Mouse (Mus musculus) forebrain, embryonic 10.5 days (tissue): ENCODE data around the gene Gm6993. TPM values are rescaled to one million over a fixed set of nuclear protein-coding genes. Genes with fewer than 3 reads are reported as not detected.
A peak's percentile ranks its signal among the peaks of the same experiment; 100 is the strongest.

Source experiments
- DNase-seq: peaks from one replicate; pipeline ENCODE4 v3.0.0-alpha.2; 2017; ENCODE audit warnings: low spot score; ENCODE audit errors: extremely low spot score
- H3K27ac ChIP-seq: fragments of 300-500 bp; sonication (generic); 2 replicates; pipeline ENCODE4 v1.5.1; 2016; ENCODE audit warnings: mild to moderate bottlenecking
- H3K27me3 ChIP-seq: fragments of 300-500 bp; sonication (generic); 2 replicates; pipeline ENCODE4 v1.6.1; 2016; ENCODE audit warnings: mild to moderate bottlenecking; ENCODE audit not compliant: poor library complexity, severe bottlenecking
- H3K36me3 ChIP-seq: fragments of 300-500 bp; sonication (generic); replicated peaks from 2 replicates; pipeline ENCODE4 v1.6.1; 2016; ENCODE audit warnings: mild to moderate bottlenecking, moderate library complexity
- H3K4me1 ChIP-seq: fragments of 300-500 bp; sonication (generic); 2 replicates; pipeline ENCODE4 v1.6.1; 2016
- H3K4me3 ChIP-seq: fragments of 300-500 bp; sonication (generic); 2 replicates; pipeline ENCODE4 v1.5.1; 2016; ENCODE audit warnings: mild to moderate bottlenecking, moderate library complexity
- H3K9me3 ChIP-seq: fragments of 300-500 bp; sonication (generic); 2 replicates; pipeline ENCODE4 v1.6.1; 2016; ENCODE audit warnings: mild to moderate bottlenecking, moderate library complexity
- WGBS: fragments of 180-500 bp; shearing (Covaris S2); methylation state at CpG from one replicate; pipeline ENCODE4 v1.1.7; 2016; 5-methylcytosine and 5-hydroxymethylcytosine counted together
- polyA plus RNA-seq: library from polyadenylated mRNA; unstranded; fragments of >200 nt; fragmentation: Nextera tagmentation; extraction: Ambion mirVana; gene quantifications from 2 replicates; pipeline ENCODE4 v1.2.1, GENCODE M21; 2016

Gene Gm6993
- polyA plus RNA-seq, 1 experiment from 2014 or later = not detected

- H3K4me3 ChIP-seq = no peak overlapping the region
- peaks cover 8% of the 10 kb centered on the region for H3K27me3 ChIP-seq
- no peaks in the 10 kb centered on the region for H3K36me3 ChIP-seq
- H3K4me1 ChIP-seq = peaks cover 13% of the 10 kb centered on the region; the same call in 1 of the 2 replicates
- H3K9me3 ChIP-seq = no peaks in the 10 kb centered on the region
- no peak overlapping the region for H3K27ac ChIP-seq
- DNase-seq = no peak
- WGBS = 60% methylated on average over 3 of the region's 3 CpGs
Measured at GRCm38 (mm10) chr12:31246153-31246552, 5.6 kb downstream of the Gm6993 start.

- no peak overlapping the region for H3K27ac ChIP-seq
- peaks cover 13% of the 10 kb centered on the region; the same call in 1 of the 2 replicates for H3K4me1 ChIP-seq
- H3K36me3 ChIP-seq = no peaks in the 10 kb centered on the region
- 33% methylated on average over 3 of the region's 3 CpGs for WGBS
- H3K9me3 ChIP-seq = no peaks in the 10 kb centered on the region
- H3K27me3 ChIP-seq = peaks cover 8% of the 10 kb centered on the region
- H3K4me3 ChIP-seq = no peak overlapping the region
- DNase-seq = no peak
Measured at GRCm38 (mm10) chr12:31246615-31247014, 6.0 kb downstream of the Gm6993 start.

GRCm38 (mm10) chr12:31248165-31248564 is 7.6 kb downstream of the Gm6993 start:
- Histone ChIP-seq H3K27ac (no peak overlapping the region), H3K27me3 (peaks cover 8% of the 10 kb centered on the region; the same call in 1 of the 2 replicates), H3K4me1 (peaks cover 13% of the 10 kb centered on the region; the same call in 1 of the 2 replicates), H3K9me3 (no peaks in the 10 kb centered on the region), H3K36me3 (no peaks in the 10 kb centered on the region), H3K4me3 (no peak overlapping the region)
- DNase-seq = no peak
- 59% methylated on average over 3 of the region's 3 CpGs for WGBS

- H3K27me3 ChIP-seq = peaks cover 8% of the 10 kb centered on the region; the same call in 1 of the 2 replicates
- H3K9me3 ChIP-seq = no peaks in the 10 kb centered on the region
- peaks cover 13% of the 10 kb centered on the region; the same call in 1 of the 2 replicates for H3K4me1 ChIP-seq
- DNase-seq = no peak
- no peak overlapping the region for H3K27ac ChIP-seq
- H3K36me3 ChIP-seq = no peaks in the 10 kb centered on the region
- H3K4me3 ChIP-seq = no peak overlapping the region
- WGBS = 55% methylated on average over 10 of the region's 10 CpGs
Measured at GRCm38 (mm10) chr12:31248681-31249080, 8.1 kb downstream of the Gm6993 start.

- no peaks in the 10 kb centered on the region for H3K27me3 ChIP-seq
- H3K4me3 ChIP-seq = no peak overlapping the region
- no peak overlapping the region for H3K27ac ChIP-seq
- 75% methylated on average over 4 of the region's 4 CpGs for WGBS
- H3K9me3 ChIP-seq = no peaks in the 10 kb centered on the region
- no peaks in the 10 kb centered on the region for H3K36me3 ChIP-seq
- peaks cover 9% of the 10 kb centered on the region; the same call in 1 of the 2 replicates for H3K4me1 ChIP-seq
- no peak for DNase-seq
Measured at GRCm38 (mm10) chr12:31252259-31252658, 11.7 kb downstream of the Gm6993 start.

- WGBS = 87% methylated on average over 8 of the region's 8 CpGs
- Histone ChIP-seq H3K27ac (no peak overlapping the region), H3K9me3 (no peaks in the 10 kb centered on the region), H3K4me1 (0 out of 2 replicates have a peak, but pooled peaks cover 3% of the 10 kb centered on the region), H3K36me3 (no peaks in the 10 kb centered on the region), H3K27me3 (no peaks in the 10 kb centered on the region), H3K4me3 (no peak overlapping the region)
- DNase-seq = no peak
Measured at GRCm38 (mm10) chr12:31254978-31255377, 14.4 kb downstream of the Gm6993 start.

- WGBS = 76% methylated on average over 9 of the region's 9 CpGs
- no peaks in the 10 kb centered on the region for H3K36me3 ChIP-seq
- no peaks in the 10 kb centered on the region; the same call in 1 of the 2 replicates for H3K27me3 ChIP-seq
- no peak for DNase-seq
- no peak overlapping the region for H3K27ac ChIP-seq
- H3K4me1 ChIP-seq = 0 out of 2 replicates have a peak, but pooled peaks cover 3% of the 10 kb centered on the region
- no peaks in the 10 kb centered on the region for H3K9me3 ChIP-seq
- no peak overlapping the region for H3K4me3 ChIP-seq
Measured at GRCm38 (mm10) chr12:31256121-31256903, 15.7 kb downstream of the Gm6993 start.

GRCm38 (mm10) chr12:31261882-31262281 is 21.3 kb downstream of the Gm6993 start:
- WGBS = 93% methylated on average over 3 of the region's 3 CpGs
- Histone ChIP-seq H3K4me1 (peaks cover 37% of the 10 kb centered on the region), H3K9me3 (no peaks in the 10 kb centered on the region), H3K36me3 (no peaks in the 10 kb centered on the region), H3K4me3 (no peak overlapping the region), H3K27me3 (peaks cover 53% of the 10 kb centered on the region), H3K27ac (no peak overlapping the region)
- no peak for DNase-seq

GRCm38 (mm10) chr12:31263921-31264320 is 23.4 kb downstream of the Gm6993 start:
- H3K27me3 ChIP-seq = peaks cover 71% of the 10 kb centered on the region
- H3K27ac ChIP-seq = no peak overlapping the region
- H3K9me3 ChIP-seq = no peaks in the 10 kb centered on the region
- peaks cover 44% of the 10 kb centered on the region for H3K4me1 ChIP-seq
- 33% methylated on average over 7 of the region's 7 CpGs for WGBS
- no peak overlapping the region for H3K4me3 ChIP-seq
- no peak for DNase-seq
- H3K36me3 ChIP-seq = no peaks in the 10 kb centered on the region

GRCm38 (mm10) chr12:31265005-31265721 is 24.6 kb downstream of the Gm6993 start, which contains the start of gene Lamb1:
Gene Lamb1, plus strand, starts transcription at chr12:31265234.
- no peaks in the 10 kb centered on the region for H3K9me3 ChIP-seq
- peaks cover 76% of the 10 kb centered on the region for H3K27me3 ChIP-seq
- WGBS = 0% methylated on average over 39 of the region's 39 CpGs
- peak; percentile 65 for DNase-seq
- H3K4me3 ChIP-seq = peak within 1 kb of the TSS; percentile 59
- peaks cover 4% of the 10 kb centered on the region; the same call in 1 of the 2 replicates for H3K36me3 ChIP-seq
- H3K27ac ChIP-seq = peak within 1 kb of the TSS; percentile 80
- H3K4me1 ChIP-seq = peaks cover 50% of the 10 kb centered on the region

GRCm38 (mm10) chr12:31265722-31266431 is 25.3 kb downstream of the Gm6993 start:
- peak; percentile 39 for DNase-seq
- Histone ChIP-seq H3K27me3 (peaks cover 76% of the 10 kb centered on the region), H3K4me1 (peaks cover 50% of the 10 kb centered on the region), H3K27ac (peak overlapping the region; percentile 80), H3K36me3 (peaks cover 10% of the 10 kb centered on the region; the same call in 1 of the 2 replicates), H3K4me3 (peak overlapping the region; percentile 59), H3K9me3 (no peaks in the 10 kb centered on the region)
- under 1% methylated on average over 50 of the region's 50 CpGs for WGBS

- DNase-seq = no peak
- Histone ChIP-seq H3K4me3 (peak overlapping the region; percentile 59), H3K4me1 (peaks cover 55% of the 10 kb centered on the region), H3K27me3 (peaks cover 75% of the 10 kb centered on the region), H3K9me3 (no peaks in the 10 kb centered on the region), H3K27ac (0 out of 2 replicates have a peak overlapping the region, but pooled peaks have one; percentile 1), H3K36me3 (peaks cover 10% of the 10 kb centered on the region; the same call in 1 of the 2 replicates)
- 3% methylated on average over 15 of the region's 15 CpGs for WGBS
Measured at GRCm38 (mm10) chr12:31266686-31267085, 26.1 kb downstream of the Gm6993 start.
